11 mouse cellular contexts compared by ENCODE assay signal in genomic region chr10:42591185-42591992, GRCm38 (mm10). TPM values are rescaled to one million over a fixed set of nuclear protein-coding genes. Genes with fewer than 3 reads are reported as not detected.
DNase-seq lines count a peak whose midpoint lies in the region; ATAC-seq and TF ChIP-seq lines count a peak whose summit lies in the region.
"Had no signal": no experiment of that assay in that cellular context is flagged by ENCODE, and none has a peak within 500 bp of the region (broad histone marks: within the 10 kb centered on the region; RNA-seq: fewer than 3 reads in every experiment).

No protein-coding gene starts in this region.

- H3K27me3 ChIP-seq in kidney, embryonic 14.5 days (ENCODE audit: control insufficient read depth, insufficient read depth, low read length): peaks cover 97% of the 10 kb centered on the region
- peaks cover 74% of the 10 kb centered on the region for H3K27me3 ChIP-seq in hindbrain, embryonic 16.5 days (replicated peaks; ENCODE audit: control insufficient read depth, insufficient read depth, low read length)
- H3K27me3 ChIP-seq in midbrain, postnatal 0 days (ENCODE audit: insufficient read depth, low read length): peaks cover 72% of the 10 kb centered on the region

- DNase-seq in kidney, adult 8-10 months: no peak
- no peak for DNase-seq in midbrain, postnatal 0 days (ENCODE audit: low spot score)
- no peak for DNase-seq in layer of hippocampus, adult 11-12 months (ENCODE audit: low spot score)
- DNase-seq in testis, postnatal 14 days (ENCODE audit: low spot score): no peak
- no peak for DNase-seq in kidney, postnatal 25 days
- DNase-seq: lung, postnatal 4 days; thymus, postnatal 4 days had no signal

- H3K27ac ChIP-seq in kidney, embryonic 14.5 days (ENCODE audit: low read depth, low read length): no peak overlapping the region
- no peak overlapping the region for H3K27ac ChIP-seq in cortical plate, adult 2 months (ENCODE audit: insufficient read depth, low read length)
- no peak overlapping the region for H3K27ac ChIP-seq in hindbrain, embryonic 16.5 days (ENCODE audit: low read depth, low read length)
- H3K27ac ChIP-seq in midbrain, postnatal 0 days (ENCODE audit: low read depth, low read length): no peak overlapping the region

- H3K4me2 ChIP-seq in kidney, embryonic 14.5 days (replicated peaks; ENCODE audit: low read depth, low read length): peak overlapping the region; percentile 30
- peak overlapping the region; percentile 43 for H3K4me2 ChIP-seq in hindbrain, embryonic 16.5 days (ENCODE audit: low read length)
- peak overlapping the region; percentile 43 for H3K4me2 ChIP-seq in midbrain, postnatal 0 days (ENCODE audit: low read depth, low read length, poor library complexity, severe bottlenecking)

- no peak for TF ChIP-seq POLR2A in cortical plate, adult 2 months (IDR thresholded peaks at IDR 0.05; ENCODE audit: extremely low read depth, insufficient read depth, low read length)

- 1% methylated on average over 66 of the region's 67 CpGs for WGBS in kidney, embryonic 14.5 days
- under 1% methylated on average over 67 of the region's 67 CpGs for WGBS in hindbrain, embryonic 16.5 days
- WGBS in midbrain, postnatal 0 days: 1% methylated on average over 67 of the region's 67 CpGs

- H3K4me1 ChIP-seq in kidney, embryonic 14.5 days (ENCODE audit: control insufficient read depth, insufficient read depth, low read length): peaks cover 6% of the 10 kb centered on the region; the same call in 1 of the 2 replicates
- no peaks in the 10 kb centered on the region for H3K4me1 ChIP-seq in cortical plate, adult 2 months (ENCODE audit: control insufficient read depth, insufficient read depth, low read length)
- H3K4me1 ChIP-seq in hindbrain, embryonic 16.5 days (ENCODE audit: control insufficient read depth, insufficient read depth, low read depth, low read length): peaks cover 6% of the 10 kb centered on the region; the same call in 1 of the 2 replicates
- no peaks in the 10 kb centered on the region for H3K4me1 ChIP-seq in midbrain, postnatal 0 days (ENCODE audit: insufficient read depth, low read length)

- peak overlapping the region; percentile 26 for H3K4me3 ChIP-seq in kidney, embryonic 14.5 days (ENCODE audit: low read length)
- H3K4me3 ChIP-seq in cortical plate, adult 2 months (ENCODE audit: insufficient read depth, low read length): peak overlapping the region; percentile 14
- peak overlapping the region; percentile 28 for H3K4me3 ChIP-seq in hindbrain, embryonic 16.5 days (ENCODE audit: low read length)
- peak overlapping the region; percentile 24; the same call in 1 of the 2 replicates for H3K4me3 ChIP-seq in midbrain, postnatal 0 days (ENCODE audit: low read depth, low read length)

- ATAC-seq in kidney, embryonic 14.5 days (ENCODE audit: low FRiP score, low TSS enrichment): no peak
- ATAC-seq in hindbrain, embryonic 16.5 days: no peak
- ATAC-seq in midbrain, postnatal 0 days (ENCODE audit: low FRiP score): no peak

- no peak overlapping the region for H3K9ac ChIP-seq in kidney, embryonic 14.5 days (ENCODE audit: low read depth, low read length)
- no peak overlapping the region for H3K9ac ChIP-seq in hindbrain, embryonic 16.5 days (ENCODE audit: low read depth, low read length)
- no peak overlapping the region for H3K9ac ChIP-seq in midbrain, postnatal 0 days (replicated peaks; ENCODE audit: low read length, poor library complexity, severe bottlenecking)

- H3K9me3 ChIP-seq in kidney, embryonic 14.5 days (ENCODE audit: control insufficient read depth, low read length): peaks cover 3% of the 10 kb centered on the region; the same call in 1 of the 2 replicates
- H3K9me3 ChIP-seq in hindbrain, embryonic 16.5 days (ENCODE audit: control insufficient read depth, low read length): 0 out of 2 replicates have a peak, but pooled peaks cover 2% of the 10 kb centered on the region
- H3K9me3 ChIP-seq in midbrain, postnatal 0 days (ENCODE audit: low read length): no peaks in the 10 kb centered on the region

- no peak for TF ChIP-seq CTCF in cortical plate, adult 2 months (IDR thresholded peaks at IDR 0.05; ENCODE audit: extremely low read depth, insufficient read depth, low read length)
- TF ChIP-seq CTCF in midbrain, postnatal 0 days (IDR thresholded peaks at IDR 0.05): no peak

- H3K36me3 ChIP-seq in kidney, embryonic 14.5 days (ENCODE audit: control insufficient read depth, insufficient read depth, low read length): no peaks in the 10 kb centered on the region
- H3K36me3 ChIP-seq in hindbrain, embryonic 16.5 days (ENCODE audit: control insufficient read depth, insufficient read depth, low read length): no peaks in the 10 kb centered on the region
- H3K36me3 ChIP-seq in midbrain, postnatal 0 days (ENCODE audit: insufficient read depth, low read length): no peaks in the 10 kb centered on the region

RNA-seq across cellular contexts. Expression of gene Ostm1, which starts 7.8 kb away (rescaled TPM):
- 8.5 and 12.9 TPM in 2 replicates for polyA plus RNA-seq in kidney, embryonic 14.5 days (2014; fragmentation: Nextera tagmentation; extraction: Ambion mirVana)
- 45.4 TPM in 2 replicates for polyA plus RNA-seq in cortical plate, adult 2 months (2012; rRNA removed)
- polyA plus RNA-seq in hindbrain, embryonic 16.5 days (2015; fragmentation: Nextera tagmentation; extraction: Ambion mirVana): 36.4 and 38.4 TPM in 2 replicates
- 41.8 and 46.6 TPM in 2 replicates for total RNA-seq in midbrain, postnatal 0 days (2014; rRNA removed)
- polyA plus RNA-seq in midbrain, postnatal 0 days (2015; fragmentation: Nextera tagmentation; extraction: Ambion mirVana): 39.5 and 40.0 TPM in 2 replicates

RNA-seq across cellular contexts. Expression of gene Nr2e1, which starts 8.0 kb away (rescaled TPM):
- polyA plus RNA-seq in kidney, embryonic 14.5 days (2014; fragmentation: Nextera tagmentation; extraction: Ambion mirVana): not detected in 2 replicates
- polyA plus RNA-seq in cortical plate, adult 2 months (2012; rRNA removed): 15.2 and 18.6 TPM in 2 replicates
- polyA plus RNA-seq in hindbrain, embryonic 16.5 days (2015; fragmentation: Nextera tagmentation; extraction: Ambion mirVana): 0.13 and 0.99 TPM in 2 replicates
- 1.3 and 3.2 TPM in 2 replicates for total RNA-seq in midbrain, postnatal 0 days (2014; rRNA removed)
- 3.2 and 3.6 TPM in 2 replicates for polyA plus RNA-seq in midbrain, postnatal 0 days (2015; fragmentation: Nextera tagmentation; extraction: Ambion mirVana)
- total RNA-seq: ES-E14 had no signal
